Mouse (Mus musculus): ENCODE data around the gene Rad51b. TPM values are rescaled to one million over a fixed set of nuclear protein-coding genes. Genes with fewer than 3 reads are reported as not detected.

The Rad51b gene
- polyA plus RNA-seq, 1 experiment from 2014 or later: 4.7 TPM

DNA sequence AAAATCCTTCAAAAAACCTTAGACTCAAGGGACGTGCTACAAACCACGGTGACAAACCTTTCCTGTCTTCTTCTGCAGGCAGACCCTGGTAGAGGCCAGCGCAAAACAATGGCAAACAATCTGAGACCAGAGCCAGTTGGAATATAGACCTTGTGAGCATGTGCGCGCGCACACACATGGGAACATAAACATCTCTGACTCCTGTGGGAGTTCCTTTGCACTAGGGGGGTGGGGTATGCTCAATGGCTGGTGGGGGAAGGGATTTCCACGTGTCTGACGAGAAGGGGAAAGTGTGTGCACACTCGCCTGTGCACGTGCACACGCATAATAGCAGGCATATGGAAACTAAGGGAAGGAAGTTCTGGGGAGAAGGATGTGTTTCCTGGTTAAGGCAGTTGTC lies 545.9 kb downstream of the Rad51b start:
- H3K27ac ChIP-seq (ENCODE audit: low read depth, low read length): peak overlapping the region; percentile 58; the same call in 1 of the 2 replicates

DNA sequence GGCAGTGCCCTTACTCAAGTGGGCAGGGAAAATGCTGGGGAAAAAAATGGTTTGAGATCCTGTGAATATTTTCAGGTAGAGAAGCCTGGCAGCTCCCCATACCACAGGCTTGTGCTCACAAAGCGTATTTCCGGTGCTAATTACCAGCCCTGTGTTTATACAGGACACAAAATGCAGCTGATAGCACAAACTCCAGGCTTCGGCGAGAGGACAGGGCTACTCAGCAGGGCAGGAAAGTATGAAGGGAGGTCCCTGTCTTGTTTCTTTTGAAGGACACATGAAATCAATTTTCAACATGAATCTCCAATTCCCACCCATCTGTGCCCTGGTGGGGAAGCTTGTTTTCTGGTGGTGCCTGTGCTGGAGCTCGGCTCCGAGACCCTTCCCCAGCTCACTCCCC lies 546.4 kb downstream of the Rad51b start:
- Histone ChIP-seq H3K36me3 (ENCODE audit: control insufficient read depth, insufficient read depth, low read length) (no peaks in the 10 kb centered on the region), H3K4me3 (ENCODE audit: low read depth, low read length) (no peak overlapping the region), H3K9me3 (ENCODE audit: control insufficient read depth, low read length) (no peaks in the 10 kb centered on the region), H3K4me1 (ENCODE audit: control insufficient read depth, insufficient read depth, low read length) (peaks cover 50% of the 10 kb centered on the region), H3K27ac (ENCODE audit: low read depth, low read length) (peak overlapping the region; percentile 29; the same call in 1 of the 2 replicates), H3K27me3 (ENCODE audit: control insufficient read depth, insufficient read depth, low read length) (no peaks in the 10 kb centered on the region), H3K9ac (ENCODE audit: low read length) (no peak overlapping the region), H3K4me2 (ENCODE audit: low read depth) (no peak overlapping the region)
- ATAC-seq (ENCODE audit: insufficient read depth, low FRiP score, low TSS enrichment) (no peak), DNase-seq (ENCODE audit: low spot score) (no peak)
- 37% methylated on average over 6 of the region's 6 CpGs for WGBS

More for the DNA sequence above, 545.9 kb downstream of the Rad51b start:
- no peaks in the 10 kb centered on the region for H3K27me3 ChIP-seq (ENCODE audit: control insufficient read depth, insufficient read depth, low read length)
- no peak overlapping the region for H3K4me2 ChIP-seq (ENCODE audit: low read depth)
- no peak overlapping the region for H3K4me3 ChIP-seq (ENCODE audit: low read depth, low read length)
- H3K9me3 ChIP-seq (ENCODE audit: control insufficient read depth, low read length): no peaks in the 10 kb centered on the region
- no peaks in the 10 kb centered on the region for H3K36me3 ChIP-seq (ENCODE audit: control insufficient read depth, insufficient read depth, low read length)
- no peak overlapping the region for H3K9ac ChIP-seq (ENCODE audit: low read length)
- peaks cover 55% of the 10 kb centered on the region for H3K4me1 ChIP-seq (ENCODE audit: control insufficient read depth, insufficient read depth, low read length)
- WGBS: 75% methylated on average over 11 of the region's 11 CpGs
- DNase-seq (ENCODE audit: low spot score): no peak
- ATAC-seq (ENCODE audit: insufficient read depth, low FRiP score, low TSS enrichment): no peak

DNA sequence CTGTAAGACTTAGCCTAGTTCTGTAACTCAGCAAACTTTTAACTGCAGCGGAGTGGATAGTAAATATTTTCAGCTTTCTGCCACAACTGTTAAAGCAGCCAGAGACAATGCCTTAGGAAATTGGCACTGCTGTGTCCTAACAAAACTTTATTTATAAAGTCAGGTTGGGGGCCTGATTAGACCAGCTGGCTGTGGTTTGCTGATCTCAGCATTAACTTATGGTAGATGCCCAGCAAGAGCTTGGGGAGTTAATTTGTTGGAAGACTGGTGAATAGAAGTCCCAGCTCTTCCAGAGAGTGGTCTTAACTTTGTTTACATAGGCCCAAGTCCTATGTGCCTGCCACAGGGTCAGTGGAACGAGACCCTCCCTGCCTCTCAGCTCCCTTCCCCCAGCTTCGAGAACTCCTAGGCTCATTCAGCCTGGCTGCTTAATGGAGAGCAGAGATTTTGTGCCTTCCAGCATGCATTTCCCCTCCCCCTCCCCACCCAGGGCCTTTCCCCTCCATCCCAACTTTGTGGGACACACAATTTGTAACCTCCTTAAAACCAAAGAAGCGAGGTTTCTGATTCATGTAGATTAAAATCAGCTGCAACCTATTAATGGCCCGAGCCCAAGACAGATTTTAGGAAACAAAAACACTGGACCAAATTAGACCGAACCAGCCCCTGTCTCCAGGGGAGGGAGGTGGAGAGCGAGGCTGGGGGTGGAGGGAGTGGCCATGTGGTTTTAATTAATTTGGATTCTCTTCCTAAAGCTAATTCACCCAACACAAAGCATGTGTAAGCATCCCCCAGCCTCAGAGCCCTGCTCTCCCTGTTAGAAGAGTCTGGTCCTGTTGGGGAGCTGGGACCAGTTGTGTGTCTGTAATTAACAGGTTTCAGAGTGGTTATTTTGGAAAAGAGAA lies 549.4 kb downstream of the Rad51b start:
- no peak overlapping the region for H3K9ac ChIP-seq (ENCODE audit: low read length)
- DNase-seq (ENCODE audit: low spot score) (peak; percentile 48), ATAC-seq (ENCODE audit: insufficient read depth, low FRiP score, low TSS enrichment) (no peak)
- H3K4me3 ChIP-seq (ENCODE audit: low read depth, low read length): no peak overlapping the region
- no peak overlapping the region for H3K4me2 ChIP-seq (ENCODE audit: low read depth)
- H3K4me1 ChIP-seq (ENCODE audit: control insufficient read depth, insufficient read depth, low read length): peaks cover 33% of the 10 kb centered on the region
- H3K36me3 ChIP-seq (ENCODE audit: control insufficient read depth, insufficient read depth, low read length): no peaks in the 10 kb centered on the region
- H3K27ac ChIP-seq (ENCODE audit: low read depth, low read length): peak overlapping the region; percentile 58; the same call in 1 of the 2 replicates
- no peaks in the 10 kb centered on the region for H3K9me3 ChIP-seq (ENCODE audit: control insufficient read depth, low read length)
- 39% methylated on average over 7 of the region's 7 CpGs for WGBS
- no peaks in the 10 kb centered on the region for H3K27me3 ChIP-seq (ENCODE audit: control insufficient read depth, insufficient read depth, low read length)

GRCm38 (mm10) chr12:79848539-79848938 lies 551.5 kb downstream of the Rad51b start:
- Histone ChIP-seq H3K36me3 (ENCODE audit: control insufficient read depth, insufficient read depth, low read length) (no peaks in the 10 kb centered on the region), H3K4me1 (ENCODE audit: control insufficient read depth, insufficient read depth, low read length) (peaks cover 21% of the 10 kb centered on the region), H3K27ac (ENCODE audit: low read depth, low read length) (no peak overlapping the region), H3K27me3 (ENCODE audit: control insufficient read depth, insufficient read depth, low read length) (no peaks in the 10 kb centered on the region), H3K4me2 (ENCODE audit: low read depth) (no peak overlapping the region), H3K9ac (ENCODE audit: low read length) (no peak overlapping the region), H3K9me3 (ENCODE audit: control insufficient read depth, low read length) (no peaks in the 10 kb centered on the region), H3K4me3 (ENCODE audit: low read depth, low read length) (no peak overlapping the region)
- DNase-seq (ENCODE audit: low spot score): no peak
- ATAC-seq (ENCODE audit: insufficient read depth, low FRiP score, low TSS enrichment): no peak
- WGBS: 59% methylated on average over 13 of the region's 13 CpGs

DNA sequence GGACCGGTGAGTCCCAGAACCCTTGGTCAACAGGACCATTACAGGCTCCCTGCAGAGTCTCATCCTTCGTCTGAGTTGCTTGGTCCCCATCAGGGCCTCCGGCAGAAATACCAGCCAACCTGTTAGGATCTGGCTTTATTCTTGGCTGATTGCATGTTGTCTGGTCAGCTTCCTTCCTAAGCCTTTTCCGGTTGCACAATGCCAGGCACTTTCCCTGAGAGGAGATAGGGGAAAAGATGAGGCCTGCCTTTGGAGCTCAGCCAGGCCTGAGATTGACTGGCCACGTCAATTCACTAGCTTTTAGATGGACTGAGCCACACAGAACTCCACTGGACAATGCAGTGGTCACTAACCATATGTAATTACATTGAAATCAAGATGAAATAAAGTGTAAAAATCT lies 552.9 kb downstream of the Rad51b start:
- H3K27me3 ChIP-seq (ENCODE audit: control insufficient read depth, insufficient read depth, low read length): no peaks in the 10 kb centered on the region
- H3K4me2 ChIP-seq (ENCODE audit: low read depth): no peak overlapping the region
- H3K9ac ChIP-seq (ENCODE audit: low read length): no peak overlapping the region
- H3K36me3 ChIP-seq (ENCODE audit: control insufficient read depth, insufficient read depth, low read length): no peaks in the 10 kb centered on the region
- H3K4me1 ChIP-seq (ENCODE audit: control insufficient read depth, insufficient read depth, low read length): peaks cover 10% of the 10 kb centered on the region
- WGBS: 84% methylated on average over 5 of the region's 5 CpGs
- H3K9me3 ChIP-seq (ENCODE audit: control insufficient read depth, low read length): no peaks in the 10 kb centered on the region
- no peak overlapping the region for H3K27ac ChIP-seq (ENCODE audit: low read depth, low read length)
- no peak for DNase-seq (ENCODE audit: low spot score)
- no peak overlapping the region for H3K4me3 ChIP-seq (ENCODE audit: low read depth, low read length)
- no peak for ATAC-seq (ENCODE audit: insufficient read depth, low FRiP score, low TSS enrichment)

DNA sequence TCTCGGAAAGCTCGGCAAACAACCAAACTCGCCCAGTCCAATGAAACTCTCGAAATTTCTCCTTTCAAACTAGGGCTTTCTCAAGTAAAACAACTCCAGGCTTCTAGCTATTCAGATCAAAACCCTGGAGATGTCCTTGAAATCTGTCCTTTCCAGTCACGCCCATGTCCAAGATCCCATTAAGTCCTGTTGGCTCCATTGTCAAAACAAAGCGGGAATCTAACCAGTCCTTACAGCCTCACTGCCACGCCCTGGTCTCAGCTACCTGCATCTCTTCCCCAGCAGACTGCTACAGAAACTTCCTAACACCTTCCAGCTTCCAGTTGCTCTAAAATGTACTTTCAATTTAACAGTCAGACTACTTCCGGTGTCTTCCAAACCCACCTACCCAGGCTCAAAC lies 554.8 kb downstream of the Rad51b start:
- Histone ChIP-seq H3K9me3 (ENCODE audit: control insufficient read depth, low read length) (no peaks in the 10 kb centered on the region), H3K4me1 (ENCODE audit: control insufficient read depth, insufficient read depth, low read length) (peaks cover under 1% of the 10 kb centered on the region; the same call in 1 of the 2 replicates), H3K4me3 (ENCODE audit: low read depth, low read length) (no peak overlapping the region), H3K27me3 (ENCODE audit: control insufficient read depth, insufficient read depth, low read length) (no peaks in the 10 kb centered on the region), H3K4me2 (ENCODE audit: low read depth) (no peak overlapping the region), H3K27ac (ENCODE audit: low read depth, low read length) (no peak overlapping the region), H3K9ac (ENCODE audit: low read length) (no peak overlapping the region), H3K36me3 (ENCODE audit: control insufficient read depth, insufficient read depth, low read length) (no peaks in the 10 kb centered on the region)
- ATAC-seq (ENCODE audit: insufficient read depth, low FRiP score, low TSS enrichment) (no peak), DNase-seq (ENCODE audit: low spot score) (no peak)
- 90% methylated on average over 8 of the region's 8 CpGs for WGBS

- Histone ChIP-seq H3K36me3 (ENCODE audit: control insufficient read depth, insufficient read depth, low read length) (no peaks in the 10 kb centered on the region), H3K9ac (ENCODE audit: low read length) (no peak overlapping the region), H3K4me2 (ENCODE audit: low read depth) (no peak overlapping the region), H3K27me3 (ENCODE audit: control insufficient read depth, insufficient read depth, low read length) (no peaks in the 10 kb centered on the region), H3K27ac (ENCODE audit: low read depth, low read length) (no peak overlapping the region), H3K4me1 (ENCODE audit: control insufficient read depth, insufficient read depth, low read length) (no peaks in the 10 kb centered on the region), H3K4me3 (ENCODE audit: low read depth, low read length) (no peak overlapping the region), H3K9me3 (ENCODE audit: control insufficient read depth, low read length) (no peaks in the 10 kb centered on the region)
- DNase-seq (ENCODE audit: low spot score) (no peak), ATAC-seq (ENCODE audit: insufficient read depth, low FRiP score, low TSS enrichment) (no peak)
- 96% methylated on average over 4 of the region's 4 CpGs for WGBS
These were observed 555.5 kb downstream of the Rad51b start for GRCm38 (mm10) chr12:79852606-79853005.

GRCm38 (mm10) chr12:79853901-79854490 lies 556.9 kb downstream of the Rad51b start:
- no peaks in the 10 kb centered on the region for H3K36me3 ChIP-seq (ENCODE audit: control insufficient read depth, insufficient read depth, low read length)
- H3K27me3 ChIP-seq (ENCODE audit: control insufficient read depth, insufficient read depth, low read length): no peaks in the 10 kb centered on the region
- 88% methylated on average over 5 of the region's 5 CpGs for WGBS
- no peaks in the 10 kb centered on the region for H3K4me1 ChIP-seq (ENCODE audit: control insufficient read depth, insufficient read depth, low read length)
- H3K9ac ChIP-seq (ENCODE audit: low read length): no peak overlapping the region
- DNase-seq (ENCODE audit: low spot score): no peak
- H3K4me2 ChIP-seq (ENCODE audit: low read depth): no peak overlapping the region
- no peak overlapping the region for H3K4me3 ChIP-seq (ENCODE audit: low read depth, low read length)
- no peaks in the 10 kb centered on the region for H3K9me3 ChIP-seq (ENCODE audit: control insufficient read depth, low read length)
- no peak overlapping the region for H3K27ac ChIP-seq (ENCODE audit: low read depth, low read length)
- no peak for ATAC-seq (ENCODE audit: insufficient read depth, low FRiP score, low TSS enrichment)

- no peak for ATAC-seq (ENCODE audit: insufficient read depth, low FRiP score, low TSS enrichment)
- 88% methylated on average over 2 of the region's 2 CpGs for WGBS
- 0 out of 2 replicates have a peak, but pooled peaks cover 1% of the 10 kb centered on the region for H3K4me1 ChIP-seq (ENCODE audit: control insufficient read depth, insufficient read depth, low read length)
These were observed 557.4 kb downstream of the Rad51b start for GRCm38 (mm10) chr12:79854507-79854906.

More at GRCm38 (mm10) chr12:79854507-79854906, 557.4 kb downstream of the Rad51b start:
- Histone ChIP-seq H3K9ac (ENCODE audit: low read length) (no peak overlapping the region), H3K27me3 (ENCODE audit: control insufficient read depth, insufficient read depth, low read length) (no peaks in the 10 kb centered on the region), H3K4me3 (ENCODE audit: low read depth, low read length) (no peak overlapping the region), H3K27ac (ENCODE audit: low read depth, low read length) (no peak overlapping the region), H3K9me3 (ENCODE audit: control insufficient read depth, low read length) (no peaks in the 10 kb centered on the region), H3K4me2 (ENCODE audit: low read depth) (no peak overlapping the region), H3K36me3 (ENCODE audit: control insufficient read depth, insufficient read depth, low read length) (no peaks in the 10 kb centered on the region)
- DNase-seq (ENCODE audit: low spot score): no peak

Data from neural tube, embryonic 11.5 days (tissue).